Mouse (Mus musculus): ENCODE data around the gene Oprd1. TPM values are rescaled to one million over a fixed set of nuclear protein-coding genes. Genes with fewer than 3 reads are reported as not detected.

The Oprd1 gene
- polyA plus RNA-seq, 1 experiment from 2014 or later = not detected

GRCm38 (mm10) chr4:132165691-132166090 is 21.4 kb upstream of the Oprd1 start:
- H3K36me3 ChIP-seq (replicated peaks) = no peaks in the 10 kb centered on the region
- no peak overlapping the region for H3K27ac ChIP-seq
- WGBS = 74% methylated on average over 14 of the region's 14 CpGs
- H3K4me3 ChIP-seq = no peak overlapping the region
- no peaks in the 10 kb centered on the region for H3K27me3 ChIP-seq (ENCODE audit: poor library complexity, severe bottlenecking)
- H3K4me1 ChIP-seq = peaks cover 17% of the 10 kb centered on the region
- H3K9me3 ChIP-seq = no peaks in the 10 kb centered on the region
- DNase-seq (ENCODE audit: extremely low spot score, low spot score) = no peak

- Histone ChIP-seq H3K27me3 (ENCODE audit: poor library complexity, severe bottlenecking) (no peaks in the 10 kb centered on the region), H3K4me3 (no peak overlapping the region), H3K9me3 (peaks cover 3% of the 10 kb centered on the region; the same call in 1 of the 2 replicates), H3K36me3 (replicated peaks) (no peaks in the 10 kb centered on the region), H3K27ac (no peak overlapping the region), H3K4me1 (peaks cover 16% of the 10 kb centered on the region)
- no peak for DNase-seq (ENCODE audit: extremely low spot score, low spot score)
- 65% methylated on average over 12 of the region's 12 CpGs for WGBS
These were observed 12.8 kb upstream of the Oprd1 start for GRCm38 (mm10) chr4:132156941-132157622.

- H3K27ac ChIP-seq = no peak overlapping the region
- 7% methylated on average over 6 of the region's 6 CpGs for WGBS
- DNase-seq (ENCODE audit: extremely low spot score, low spot score) = no peak
These were observed 10.8 kb upstream of the Oprd1 start for GRCm38 (mm10) chr4:132154877-132155670.

GRCm38 (mm10) chr4:132151673-132152072 is 7.4 kb upstream of the Oprd1 start:
- Histone ChIP-seq H3K27ac (no peak overlapping the region), H3K36me3 (replicated peaks) (no peaks in the 10 kb centered on the region), H3K27me3 (ENCODE audit: poor library complexity, severe bottlenecking) (0 out of 2 replicates have a peak, but pooled peaks cover 3% of the 10 kb centered on the region), H3K9me3 (peaks cover 3% of the 10 kb centered on the region; the same call in 1 of the 2 replicates), H3K4me3 (no peak overlapping the region), H3K4me1 (peaks cover 9% of the 10 kb centered on the region)
- DNase-seq (ENCODE audit: extremely low spot score, low spot score) = no peak
- WGBS = 76% methylated on average over 1 of the region's 1 CpGs

More at GRCm38 (mm10) chr4:132154877-132155670, 10.8 kb upstream of the Oprd1 start:
- H3K27me3 ChIP-seq (ENCODE audit: poor library complexity, severe bottlenecking) = no peaks in the 10 kb centered on the region
- H3K36me3 ChIP-seq (replicated peaks) = no peaks in the 10 kb centered on the region
- peaks cover 3% of the 10 kb centered on the region; the same call in 1 of the 2 replicates for H3K9me3 ChIP-seq
- peaks cover 16% of the 10 kb centered on the region for H3K4me1 ChIP-seq
- no peak overlapping the region for H3K4me3 ChIP-seq

GRCm38 (mm10) chr4:132146201-132146600 is 1.9 kb upstream of the Oprd1 start:
- no peak overlapping the region for H3K4me3 ChIP-seq
- no peaks in the 10 kb centered on the region for H3K36me3 ChIP-seq (replicated peaks)
- peaks cover 13% of the 10 kb centered on the region for H3K4me1 ChIP-seq
- no peaks in the 10 kb centered on the region for H3K9me3 ChIP-seq
- WGBS = 64% methylated on average over 5 of the region's 5 CpGs
- no peak overlapping the region for H3K27ac ChIP-seq
- H3K27me3 ChIP-seq (ENCODE audit: poor library complexity, severe bottlenecking) = peaks cover 58% of the 10 kb centered on the region
- DNase-seq (ENCODE audit: extremely low spot score, low spot score) = no peak

- DNase-seq (ENCODE audit: extremely low spot score, low spot score) = no peak
- Histone ChIP-seq H3K4me1 (peaks cover 13% of the 10 kb centered on the region), H3K27ac (no peak overlapping the region), H3K9me3 (no peaks in the 10 kb centered on the region), H3K27me3 (ENCODE audit: poor library complexity, severe bottlenecking) (peaks cover 69% of the 10 kb centered on the region), H3K4me3 (peak overlapping the region; percentile 57; the same call in 1 of the 2 replicates), H3K36me3 (replicated peaks) (no peaks in the 10 kb centered on the region)
- WGBS = 50% methylated on average over 10 of the region's 10 CpGs
These were observed 806 bp upstream of the Oprd1 start for GRCm38 (mm10) chr4:132145092-132145491.

GRCm38 (mm10) chr4:132138640-132139039 is 5.6 kb downstream of the Oprd1 start:
- no peak for DNase-seq (ENCODE audit: extremely low spot score, low spot score)
- no peak overlapping the region for H3K27ac ChIP-seq
- H3K27me3 ChIP-seq (ENCODE audit: poor library complexity, severe bottlenecking) = peaks cover 35% of the 10 kb centered on the region
- no peak overlapping the region for H3K4me3 ChIP-seq
- no peaks in the 10 kb centered on the region for H3K4me1 ChIP-seq
- WGBS = 99% methylated on average over 2 of the region's 2 CpGs
- H3K36me3 ChIP-seq (replicated peaks) = no peaks in the 10 kb centered on the region
- no peaks in the 10 kb centered on the region for H3K9me3 ChIP-seq

- H3K36me3 ChIP-seq (replicated peaks) = no peaks in the 10 kb centered on the region
- no peak overlapping the region for H3K4me3 ChIP-seq
- 79% methylated on average over 7 of the region's 7 CpGs for WGBS
- no peak overlapping the region for H3K27ac ChIP-seq
- H3K4me1 ChIP-seq = no peaks in the 10 kb centered on the region
- H3K27me3 ChIP-seq (ENCODE audit: poor library complexity, severe bottlenecking) = peaks cover 19% of the 10 kb centered on the region
- H3K9me3 ChIP-seq = no peaks in the 10 kb centered on the region
- no peak for DNase-seq (ENCODE audit: extremely low spot score, low spot score)
These were observed 7.3 kb downstream of the Oprd1 start for GRCm38 (mm10) chr4:132137013-132137412.

GRCm38 (mm10) chr4:132133920-132134319 is 10.4 kb downstream of the Oprd1 start:
- WGBS = 70% methylated on average over 16 of the region's 16 CpGs
- Histone ChIP-seq H3K4me3 (no peak overlapping the region), H3K4me1 (peaks cover 16% of the 10 kb centered on the region), H3K27me3 (ENCODE audit: poor library complexity, severe bottlenecking) (no peaks in the 10 kb centered on the region), H3K9me3 (no peaks in the 10 kb centered on the region), H3K36me3 (replicated peaks) (no peaks in the 10 kb centered on the region), H3K27ac (no peak overlapping the region)
- DNase-seq (ENCODE audit: extremely low spot score, low spot score) = no peak

- Histone ChIP-seq H3K27me3 (ENCODE audit: poor library complexity, severe bottlenecking) (no peaks in the 10 kb centered on the region), H3K36me3 (replicated peaks) (no peaks in the 10 kb centered on the region), H3K4me3 (no peak overlapping the region), H3K9me3 (no peaks in the 10 kb centered on the region), H3K4me1 (peaks cover 20% of the 10 kb centered on the region), H3K27ac (no peak overlapping the region)
- WGBS = 95% methylated on average over 5 of the region's 5 CpGs
- DNase-seq (ENCODE audit: extremely low spot score, low spot score) = no peak
These were observed 10.9 kb downstream of the Oprd1 start for GRCm38 (mm10) chr4:132133381-132133780.

- DNase-seq (ENCODE audit: extremely low spot score, low spot score) = no peak
- Histone ChIP-seq H3K9me3 (no peaks in the 10 kb centered on the region), H3K27me3 (ENCODE audit: poor library complexity, severe bottlenecking) (no peaks in the 10 kb centered on the region), H3K4me1 (peaks cover 20% of the 10 kb centered on the region), H3K4me3 (no peak overlapping the region), H3K36me3 (replicated peaks) (no peaks in the 10 kb centered on the region), H3K27ac (no peak overlapping the region)
- 81% methylated on average over 7 of the region's 7 CpGs for WGBS
These were observed 12.0 kb downstream of the Oprd1 start for GRCm38 (mm10) chr4:132132297-132132696.

- WGBS = 92% methylated on average over 7 of the region's 7 CpGs
- Histone ChIP-seq H3K4me3 (no peak overlapping the region), H3K4me1 (peaks cover 20% of the 10 kb centered on the region), H3K36me3 (replicated peaks) (no peaks in the 10 kb centered on the region), H3K27ac (no peak overlapping the region), H3K9me3 (no peaks in the 10 kb centered on the region), H3K27me3 (ENCODE audit: poor library complexity, severe bottlenecking) (no peaks in the 10 kb centered on the region)
- no peak for DNase-seq (ENCODE audit: extremely low spot score, low spot score)
These were observed 12.5 kb downstream of the Oprd1 start for GRCm38 (mm10) chr4:132131790-132132189.

- Histone ChIP-seq H3K9me3 (no peaks in the 10 kb centered on the region), H3K4me3 (no peak overlapping the region), H3K4me1 (peaks cover 20% of the 10 kb centered on the region), H3K27ac (peak overlapping the region; percentile 21), H3K27me3 (ENCODE audit: poor library complexity, severe bottlenecking) (no peaks in the 10 kb centered on the region), H3K36me3 (replicated peaks) (no peaks in the 10 kb centered on the region)
- no peak for DNase-seq (ENCODE audit: extremely low spot score, low spot score)
- WGBS = 88% methylated on average over 9 of the region's 9 CpGs
These were observed 13.2 kb downstream of the Oprd1 start for GRCm38 (mm10) chr4:132131116-132131515.

Measured in forebrain, embryonic 10.5 days (tissue).